Mouse (Mus musculus) skeletal muscle tissue, postnatal 0 days (tissue): Measurements from ENCODE around the gene Gemin4. TPM values are rescaled to one million over a fixed set of nuclear protein-coding genes. Genes with fewer than 3 reads are reported as not detected.

Experiments
- polyA plus RNA-seq: library from polyadenylated mRNA; unstranded; fragments of >200 nt; fragmentation: Nextera tagmentation; extraction: Ambion mirVana; gene quantifications from 2 replicates; pipeline ENCODE4 v1.2.1, GENCODE M21; 2015

Gemin4 gene
- 4.5 and 7.6 TPM in 2 replicates for polyA plus RNA-seq

DNA sequence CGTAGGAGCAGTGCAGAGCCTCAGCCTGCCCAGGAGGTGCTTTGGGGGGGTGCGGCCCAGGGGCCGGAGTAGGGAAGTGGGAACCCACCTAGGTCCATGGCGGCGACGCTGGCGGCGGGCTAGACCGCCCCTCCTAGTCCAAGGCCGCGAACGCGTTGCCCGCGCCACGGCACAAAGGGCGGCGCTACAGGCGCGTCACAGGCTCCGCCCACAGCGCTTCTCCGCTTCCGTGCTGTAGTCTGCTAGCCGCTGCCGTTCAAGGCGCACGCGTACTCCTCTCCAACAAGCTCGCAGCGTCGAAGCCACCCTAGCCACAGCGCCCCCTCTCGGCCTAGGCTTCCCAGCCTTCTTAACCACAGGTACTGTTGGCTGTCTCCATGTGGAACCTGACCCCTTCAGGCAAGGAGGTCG, at the start of gene Gemin4, which contains the start of gene Dbil5:
Gene Gemin4, minus strand, starts transcription at position 275 of the 411 bp plus-strand sequence.
Gene Dbil5, plus strand, starts transcription at position 219 of the 411 bp plus-strand sequence.

GRCm38 (mm10) chr11:76242901-76243810, 25.7 kb upstream of the Gemin4 start, which contains the start of the genes Mrm3 and Glod4:
Mrm3 (plus strand) TSS chr11:76243715.
Glod4 (minus strand) TSS chr11:76243725.

DNA sequence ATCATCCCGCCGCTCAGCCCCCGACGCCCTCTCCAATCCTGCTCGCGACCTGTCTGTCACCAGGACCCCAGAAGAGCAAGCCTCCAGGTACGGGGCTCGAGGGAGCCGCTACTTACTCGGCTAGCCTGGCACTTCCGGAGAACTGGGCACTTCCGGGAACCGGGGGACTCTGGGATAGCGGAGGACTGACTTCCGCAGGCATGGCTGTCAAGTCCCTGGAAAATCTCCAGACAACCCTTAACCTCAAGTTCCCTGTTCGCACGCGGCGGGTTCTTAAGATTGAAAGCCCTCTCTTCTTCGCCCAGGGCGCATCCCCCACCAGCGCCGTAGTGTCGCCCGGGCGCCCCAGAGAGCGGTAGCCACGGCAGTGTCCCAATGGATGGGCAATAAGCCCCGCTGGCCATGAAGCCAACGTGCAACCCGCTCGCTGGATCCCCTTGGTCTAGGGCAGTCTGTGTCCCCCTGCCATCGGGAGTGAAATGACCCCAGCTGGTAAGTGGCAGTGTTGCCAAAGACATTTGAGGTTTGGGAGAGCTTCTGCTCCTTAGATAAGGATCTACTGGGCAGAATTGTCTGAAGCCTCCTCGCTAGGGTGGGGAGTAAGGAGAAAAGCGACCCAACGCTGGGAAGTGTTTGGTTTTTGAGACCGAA, 37.8 kb downstream of the Gemin4 start, which contains the start of the genes Vps53 and Fam57a:
Gene Vps53, minus strand, starts transcription at position 153 of the 651 bp plus-strand sequence.
Gene Fam57a, plus strand, starts transcription at position 177 of the 651 bp plus-strand sequence.

Other genes with a start within 250 kb of the Gemin4 start
- not detected in 2 replicates for gene 1700016K19Rik, start 217.8 kb downstream of the Gemin4 start, polyA plus RNA-seq
- gene Rflnb, start 189.9 kb downstream of the Gemin4 start, polyA plus RNA-seq: 24.3 and 31.9 TPM in 2 replicates
- gene Vps53, start 38.0 kb downstream of the Gemin4 start, polyA plus RNA-seq: 22.4 and 22.7 TPM in 2 replicates
- gene Fam57a, start 38.0 kb downstream of the Gemin4 start, polyA plus RNA-seq: 8.9 and 14.6 TPM in 2 replicates
- 0.27 and 0.57 TPM in 2 replicates for gene Dbil5, start 56 bp downstream of the Gemin4 start, polyA plus RNA-seq
- 30.7 and 32.4 TPM in 2 replicates for gene Mrm3, start 26.1 kb upstream of the Gemin4 start, polyA plus RNA-seq
- gene Glod4, start 26.1 kb upstream of the Gemin4 start, polyA plus RNA-seq: 63.2 and 75.6 TPM in 2 replicates
- gene Nxn, start 181.5 kb upstream of the Gemin4 start, polyA plus RNA-seq: 35.3 and 36.2 TPM in 2 replicates
- 80.5 and 85.0 TPM in 2 replicates for gene Timm22, start 189.3 kb upstream of the Gemin4 start, polyA plus RNA-seq